Mouse (Mus musculus) midbrain, embryonic 15.5 days (tissue): ENCODE measurements at regions not wholly inside any gene's neighbourhood (a gene's known extent, or its start where the extent isn't known, plus 50 kb on each side); places are given as distances from the start of the nearest gene placed in this dataset.

Source experiments
- ATAC-seq: fragments of 200-750 bp; cut with Nextera tagmentation; replicated peaks from 2 replicates; pipeline ENCODE4 v1.8.0; 2017; ENCODE audit warnings: moderate TSS enrichment
- H3K27ac ChIP-seq: fragments of 300-500 bp; sonication (generic); 2 replicates; pipeline ENCODE4 v1.5.1; 2015; ENCODE audit warnings: mild to moderate bottlenecking, inconsistent platforms
- H3K27me3 ChIP-seq: fragments of 300-500 bp; sonication (generic); replicated peaks from 2 replicates; pipeline ENCODE4 v1.6.1; 2015; ENCODE audit warnings: inconsistent platforms
- H3K36me3 ChIP-seq: fragments of 300-500 bp; sonication (generic); replicated peaks from 2 replicates; pipeline ENCODE4 v1.6.1; 2015; ENCODE audit warnings: inconsistent platforms
- H3K4me1 ChIP-seq: fragments of 300-500 bp; sonication (generic); 2 replicates; pipeline ENCODE4 v1.6.1; 2015; ENCODE audit warnings: inconsistent platforms
- H3K4me2 ChIP-seq: fragments of 300-500 bp; sonication (generic); 2 replicates; pipeline ENCODE4 v1.6.1; 2015; ENCODE audit warnings: inconsistent platforms, mild to moderate bottlenecking, moderate library complexity
- H3K4me3 ChIP-seq: fragments of 300-500 bp; sonication (generic); 2 replicates; pipeline ENCODE4 v1.5.1; 2015; ENCODE audit warnings: mild to moderate bottlenecking, inconsistent platforms
- H3K9ac ChIP-seq: fragments of 300-500 bp; sonication (generic); 2 replicates; pipeline ENCODE4 v1.6.1; 2015; ENCODE audit warnings: mild to moderate bottlenecking, inconsistent platforms
- H3K9me3 ChIP-seq: fragments of 300-500 bp; sonication (generic); 2 replicates; pipeline ENCODE4 v1.6.1; 2016; ENCODE audit warnings: inconsistent platforms
- whole genome bisulfite sequencing: fragments of 180-500 bp; shearing (Covaris S2); methylation state at CpG from one replicate; pipeline ENCODE4 v1.1.7; 2015; ENCODE audit warnings: mixed read lengths; 5-methylcytosine and 5-hydroxymethylcytosine counted together

GRCm38 (mm10) chr9:43987957-43988356 is 55.2 kb upstream of the Thy1 start:
- Histone ChIP-seq H3K27ac (no peak overlapping the region), H3K9me3 (no peaks in the 10 kb centered on the region), H3K4me2 (no peak overlapping the region), H3K27me3 (peaks cover 7% of the 10 kb centered on the region; the same call in 1 of the 2 replicates), H3K4me3 (no peak overlapping the region), H3K36me3 (no peaks in the 10 kb centered on the region), H3K9ac (no peak overlapping the region), H3K4me1 (no peaks in the 10 kb centered on the region)
- ATAC-seq: no peak
- 92% methylated on average over 6 of the region's 6 CpGs for WGBS

- 44% methylated on average over 13 of the region's 13 CpGs for WGBS
- Histone ChIP-seq H3K9ac (no peak overlapping the region), H3K27ac (no peak overlapping the region), H3K4me3 (no peak overlapping the region), H3K4me1 (no peaks in the 10 kb centered on the region), H3K36me3 (no peaks in the 10 kb centered on the region), H3K4me2 (no peak overlapping the region), H3K27me3 (peaks cover 2% of the 10 kb centered on the region; the same call in 1 of the 2 replicates), H3K9me3 (no peaks in the 10 kb centered on the region)
- no peak for ATAC-seq
Measured at GRCm38 (mm10) chr9:43988981-43989860, 54.0 kb upstream of the Thy1 start.

- WGBS: 84% methylated on average over 11 of the region's 11 CpGs
- no peak overlapping the region for H3K27ac ChIP-seq
- ATAC-seq: no peak
Measured at GRCm38 (mm10) chr9:43990124-43990523, 53.1 kb upstream of the Thy1 start.

GRCm38 (mm10) chr9:43993221-43993976 is 49.8 kb upstream of the Thy1 start:
- H3K27me3 ChIP-seq: no peaks in the 10 kb centered on the region
- H3K36me3 ChIP-seq: no peaks in the 10 kb centered on the region
- ATAC-seq: no peak
- H3K4me2 ChIP-seq: no peak overlapping the region
- no peaks in the 10 kb centered on the region for H3K4me1 ChIP-seq
- H3K9ac ChIP-seq: no peak overlapping the region
- no peak overlapping the region for H3K27ac ChIP-seq
- H3K4me3 ChIP-seq: no peak overlapping the region
- WGBS: 22% methylated on average over 9 of the region's 9 CpGs
- no peaks in the 10 kb centered on the region for H3K9me3 ChIP-seq

More at GRCm38 (mm10) chr9:43990124-43990523, 53.1 kb upstream of the Thy1 start:
- Histone ChIP-seq H3K27me3 (no peaks in the 10 kb centered on the region), H3K9ac (no peak overlapping the region), H3K4me2 (no peak overlapping the region), H3K9me3 (no peaks in the 10 kb centered on the region), H3K4me3 (no peak overlapping the region), H3K36me3 (no peaks in the 10 kb centered on the region), H3K4me1 (no peaks in the 10 kb centered on the region)
